Mouse (Mus musculus) retina, embryonic 14.5 days (tissue): Measurements from ENCODE around the gene Pard3.
A peak's percentile ranks its signal among the peaks of the same experiment; 100 is the strongest.

Experiments
- DNase-seq: peaks from one replicate; pipeline ENCODE4 v3.0.0-alpha.2; 2015; ENCODE audit warnings: low spot score

Gene Pard3

GRCm38 (mm10) chr8:127505286-127505685 is 441.6 kb downstream of the Pard3 start:
- DNase-seq, result no peak

GRCm38 (mm10) chr8:127506336-127506735 is 442.6 kb downstream of the Pard3 start:
- DNase-seq, result no peak

- DNase-seq, result no peak
These were observed 447.6 kb downstream of the Pard3 start for GRCm38 (mm10) chr8:127511341-127511740.

GRCm38 (mm10) chr8:127512001-127512573 is 448.4 kb downstream of the Pard3 start:
- DNase-seq, result no peak

- no peak for DNase-seq
These were observed 448.9 kb downstream of the Pard3 start for GRCm38 (mm10) chr8:127512580-127512979.

- DNase-seq, result no peak
These were observed 451.4 kb downstream of the Pard3 start for GRCm38 (mm10) chr8:127514810-127515735.

GRCm38 (mm10) chr8:127516043-127516442 is 452.4 kb downstream of the Pard3 start:
- DNase-seq, result no peak

GRCm38 (mm10) chr8:127525673-127526072 is 462.0 kb downstream of the Pard3 start:
- DNase-seq, result no peak

- DNase-seq, result no peak
These were observed 464.6 kb downstream of the Pard3 start for GRCm38 (mm10) chr8:127528315-127528714.

- DNase-seq, result no peak
These were observed 466.1 kb downstream of the Pard3 start for GRCm38 (mm10) chr8:127529746-127530145.

- DNase-seq, result no peak
These were observed 468.2 kb downstream of the Pard3 start for GRCm38 (mm10) chr8:127531866-127532265.

- no peak for DNase-seq
These were observed 471.1 kb downstream of the Pard3 start for GRCm38 (mm10) chr8:127534789-127535188.

GRCm38 (mm10) chr8:127535192-127535845 is 471.6 kb downstream of the Pard3 start:
- DNase-seq, result no peak

GRCm38 (mm10) chr8:127535846-127536220 is 472.1 kb downstream of the Pard3 start:
- DNase-seq, result no peak

GRCm38 (mm10) chr8:127539803-127540202 is 476.1 kb downstream of the Pard3 start:
- no peak for DNase-seq

- no peak for DNase-seq
These were observed 476.6 kb downstream of the Pard3 start for GRCm38 (mm10) chr8:127540273-127540672.

- no peak for DNase-seq
These were observed 478.5 kb downstream of the Pard3 start for GRCm38 (mm10) chr8:127542162-127542561.

GRCm38 (mm10) chr8:127543676-127544075 is 480.0 kb downstream of the Pard3 start:
- no peak for DNase-seq

- DNase-seq, result no peak
These were observed 482.5 kb downstream of the Pard3 start for GRCm38 (mm10) chr8:127546161-127546560.

GRCm38 (mm10) chr8:127550928-127551327 is 487.2 kb downstream of the Pard3 start:
- peak; percentile 29 for DNase-seq

GRCm38 (mm10) chr8:127552161-127552595 is 488.5 kb downstream of the Pard3 start:
- peak; percentile 39 for DNase-seq

GRCm38 (mm10) chr8:127552836-127553235 is 489.1 kb downstream of the Pard3 start:
- no peak for DNase-seq

GRCm38 (mm10) chr8:127553582-127553981 is 489.9 kb downstream of the Pard3 start:
- DNase-seq, result no peak
